Mouse (Mus musculus) left cerebral cortex, postnatal 14 days (tissue): ENCODE data around the gene Aldh3b2. TPM values are rescaled to one million over a fixed set of nuclear protein-coding genes. Genes with fewer than 3 reads are reported as not detected.
A peak's percentile ranks its signal among the peaks of the same experiment; 100 is the strongest.

Experiments used
- DNase-seq, 2 experiments: peaks; one replicate each; pipeline ENCODE4 v3.0.0; 2021 to 2022; ENCODE audit warnings: low spot score in 2 of 2, mixed read lengths in 1 of 2
- intact Hi-C: fragments of 180-260 bp; cut with DNase I; formaldehyde crosslinking; loops from one replicate; pipeline ENCODE4 v1.15.1; 2025
- long read RNA-seq, 2 experiments: library from polyadenylated mRNA; stranded (forward); transcript quantifications; one replicate each; pipeline ENCODE4 v2.0.0; 2021
- total RNA-seq, 2 experiments: library from RNA; stranded (reverse); gene quantifications; 2 replicates each; pipeline ENCODE4 v1.2.3; 2021

The Aldh3b2 gene
- total RNA-seq: 1 to 10 TPM; 1.8 to 2.4 TPM
- long read RNA-seq, experiment 1, partial matches to known transcripts: 4 of 4 reads
- long read RNA-seq, experiment 1, other reads (novel, unspliced or antisense): 0 of 4 reads
- long read RNA-seq, experiment 2, partial matches to known transcripts: 1 of 1 reads
- long read RNA-seq, experiment 2, other reads (novel, unspliced or antisense): 0 of 1 reads

DNA sequence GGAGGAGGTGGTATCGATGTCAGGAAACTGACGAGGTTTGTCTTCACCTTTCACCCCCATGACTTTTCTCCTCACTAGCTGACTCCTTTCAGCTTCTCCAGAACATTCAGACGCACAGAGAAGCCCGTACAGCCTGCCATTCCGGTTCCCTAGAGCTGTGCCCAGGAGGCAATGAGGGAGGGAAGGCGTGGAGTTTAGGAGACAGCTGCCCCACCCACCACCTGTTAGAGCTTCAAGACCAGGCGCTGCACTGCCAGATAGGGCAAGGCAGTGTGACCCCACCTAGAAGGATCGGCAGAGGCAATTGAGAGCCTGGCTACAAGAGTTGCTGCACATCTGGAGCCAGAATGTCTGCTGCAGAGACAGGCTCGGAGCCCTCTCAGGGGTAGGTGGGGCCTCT, at the start of gene Aldh3b2:
Gene Aldh3b2, plus strand, starts transcription at position 100 of the 400 bp plus-strand sequence.
- DNase-seq: no peak
- intact Hi-C loops: no loop called here

- intact Hi-C loops: no loop called here
- no peak for DNase-seq
Observed at GRCm38 (mm10) chr19:3922661-3923371, 49.3 kb upstream of the Aldh3b2 start.

GRCm38 (mm10) chr19:3923586-3923985, 48.5 kb upstream of the Aldh3b2 start:
- intact Hi-C loops: no loop called here
- DNase-seq: no peak

GRCm38 (mm10) chr19:3924190-3924589, 47.9 kb upstream of the Aldh3b2 start:
- no peak for DNase-seq
- intact Hi-C loops: no loop called here

GRCm38 (mm10) chr19:3924868-3925267, 47.3 kb upstream of the Aldh3b2 start:
- intact Hi-C loops: no loop called here
- DNase-seq: no peak

- intact Hi-C loops: no loop called here
- no peak for DNase-seq
Observed at GRCm38 (mm10) chr19:3925859-3926258, 46.3 kb upstream of the Aldh3b2 start.

- no peak for DNase-seq
- intact Hi-C loops: no loop called here
Observed at GRCm38 (mm10) chr19:3926279-3926678, 45.8 kb upstream of the Aldh3b2 start.

DNA sequence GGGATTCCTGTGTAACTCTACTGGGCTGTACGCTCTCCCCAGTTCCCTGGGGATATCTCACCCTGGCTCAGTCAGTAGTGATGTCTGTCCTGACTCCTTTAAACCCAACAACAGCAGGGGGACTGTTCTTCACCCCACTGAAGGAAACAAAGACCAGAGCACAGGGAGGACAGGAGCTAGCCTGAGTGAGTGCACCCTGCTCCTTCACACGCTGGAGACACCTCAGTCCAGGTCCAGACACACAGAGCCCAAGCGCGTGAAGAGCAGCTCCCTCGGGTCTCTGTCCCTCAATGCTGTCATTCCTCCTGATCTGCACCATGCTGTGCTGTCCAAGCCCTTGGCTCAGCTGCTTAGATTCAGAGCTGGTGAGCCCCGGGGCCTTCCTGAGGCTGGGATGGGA, 45.4 kb upstream of the Aldh3b2 start:
- DNase-seq: no peak
- intact Hi-C loops: no loop called here

- intact Hi-C loops: no loop called here
- no peak for DNase-seq
Observed at GRCm38 (mm10) chr19:3927989-3928388, 44.1 kb upstream of the Aldh3b2 start.

- DNase-seq: no peak
- intact Hi-C loops: no loop called here
Observed at GRCm38 (mm10) chr19:3928779-3929178, 43.3 kb upstream of the Aldh3b2 start.

DNA sequence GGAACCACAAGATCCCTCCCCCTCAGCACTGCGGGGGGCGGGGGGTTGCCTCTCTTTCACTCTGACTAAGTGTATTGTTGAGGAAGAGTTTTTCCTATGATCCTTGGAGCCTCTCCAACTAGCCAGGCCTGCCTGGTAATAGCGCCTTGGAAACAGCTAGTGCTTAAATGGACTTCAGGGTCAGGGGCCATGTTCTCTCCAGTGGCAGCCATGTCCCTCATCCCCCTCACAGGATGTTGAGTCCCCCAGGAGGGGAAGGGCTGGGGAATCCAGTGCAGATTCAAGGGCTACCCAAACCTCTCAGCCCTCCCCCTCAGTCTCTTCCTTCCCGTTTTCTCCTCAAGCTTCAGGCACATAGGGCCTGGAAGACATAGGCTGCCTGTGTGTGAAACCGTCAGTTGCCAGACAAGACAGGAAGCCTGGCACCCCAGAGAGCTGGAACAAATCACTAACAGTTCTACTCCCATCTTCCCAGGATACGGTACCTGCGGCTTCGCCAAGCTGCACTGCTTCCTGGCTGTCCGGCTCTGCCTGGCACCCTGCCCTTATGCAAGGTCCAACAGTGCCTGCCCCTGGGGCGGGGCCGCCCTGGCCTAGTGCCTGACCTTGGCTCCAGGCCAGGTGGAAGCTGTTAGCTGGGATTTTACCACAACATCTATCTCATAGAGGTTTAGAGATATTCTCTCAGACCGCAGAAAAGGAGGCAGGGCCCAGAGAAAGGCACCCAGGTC, 42.8 kb upstream of the Aldh3b2 start, which contains the start of gene Aldh3b1:
Gene Aldh3b1, minus strand, starts transcription at position 598 of the 731 bp plus-strand sequence.
- DNase-seq: peak; percentile 61 to 63
- intact Hi-C loops: no loop called here

DNA sequence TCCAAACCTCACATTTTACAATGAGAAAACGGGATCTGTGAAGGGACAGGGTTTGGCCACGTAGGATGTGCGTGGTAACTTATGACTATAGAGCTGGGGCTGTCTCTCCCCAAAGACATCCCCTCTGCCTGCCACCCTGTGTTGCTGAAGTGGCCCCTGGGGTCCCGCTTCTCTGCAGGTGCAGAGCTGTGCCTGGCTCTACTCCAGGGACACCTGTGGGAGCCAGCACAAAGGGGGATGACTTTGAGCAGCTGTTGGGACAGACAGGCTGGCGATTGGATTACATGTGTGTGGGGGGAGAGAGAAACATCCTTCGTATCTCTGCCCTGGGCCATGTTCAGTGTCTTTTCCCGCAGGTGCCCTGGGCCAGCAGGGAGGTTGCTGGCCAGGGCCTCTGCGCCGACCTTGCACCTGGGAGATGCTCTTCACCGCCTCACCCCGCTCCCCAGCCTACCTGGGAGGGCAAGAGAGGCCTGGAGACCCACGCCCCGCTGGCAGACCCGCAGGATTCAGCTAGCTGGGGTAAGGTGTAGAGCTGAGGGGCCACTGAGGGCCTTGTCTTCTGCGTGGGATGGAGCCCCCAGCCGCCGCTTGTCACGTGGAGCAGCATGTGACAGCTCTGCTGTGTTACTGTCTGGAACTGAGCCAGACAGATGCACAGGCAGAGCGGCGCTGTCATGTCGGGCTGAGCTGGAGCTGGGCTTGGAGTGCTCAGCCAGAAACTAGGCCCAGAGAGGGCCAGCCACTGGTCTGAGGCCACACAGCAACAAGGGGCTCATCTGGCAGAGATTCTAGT, 41.7 kb upstream of the Aldh3b2 start:
- DNase-seq: no peak
- intact Hi-C loops: no loop called here

DNA sequence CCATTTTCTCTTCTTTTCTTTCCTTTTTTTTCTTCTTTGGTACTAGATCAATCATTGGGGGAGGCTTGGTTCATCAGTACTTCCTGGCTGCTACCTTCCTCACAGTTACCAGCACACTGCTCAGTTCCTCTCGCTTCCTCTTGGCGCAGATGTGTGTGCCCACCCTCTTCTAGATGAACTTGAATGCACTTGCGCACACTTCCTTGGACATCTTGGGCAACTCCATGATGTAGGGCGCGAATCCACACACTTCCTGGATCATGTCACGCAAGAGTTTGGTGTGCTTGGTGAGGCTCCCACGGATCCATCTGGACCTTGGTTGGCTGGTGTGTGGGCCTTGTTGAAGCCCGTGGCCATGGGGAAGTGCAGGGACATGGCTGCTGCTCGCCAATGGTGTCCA, 40.4 kb upstream of the Aldh3b2 start:
- intact Hi-C loops: no loop called here
- no peak for DNase-seq

DNA sequence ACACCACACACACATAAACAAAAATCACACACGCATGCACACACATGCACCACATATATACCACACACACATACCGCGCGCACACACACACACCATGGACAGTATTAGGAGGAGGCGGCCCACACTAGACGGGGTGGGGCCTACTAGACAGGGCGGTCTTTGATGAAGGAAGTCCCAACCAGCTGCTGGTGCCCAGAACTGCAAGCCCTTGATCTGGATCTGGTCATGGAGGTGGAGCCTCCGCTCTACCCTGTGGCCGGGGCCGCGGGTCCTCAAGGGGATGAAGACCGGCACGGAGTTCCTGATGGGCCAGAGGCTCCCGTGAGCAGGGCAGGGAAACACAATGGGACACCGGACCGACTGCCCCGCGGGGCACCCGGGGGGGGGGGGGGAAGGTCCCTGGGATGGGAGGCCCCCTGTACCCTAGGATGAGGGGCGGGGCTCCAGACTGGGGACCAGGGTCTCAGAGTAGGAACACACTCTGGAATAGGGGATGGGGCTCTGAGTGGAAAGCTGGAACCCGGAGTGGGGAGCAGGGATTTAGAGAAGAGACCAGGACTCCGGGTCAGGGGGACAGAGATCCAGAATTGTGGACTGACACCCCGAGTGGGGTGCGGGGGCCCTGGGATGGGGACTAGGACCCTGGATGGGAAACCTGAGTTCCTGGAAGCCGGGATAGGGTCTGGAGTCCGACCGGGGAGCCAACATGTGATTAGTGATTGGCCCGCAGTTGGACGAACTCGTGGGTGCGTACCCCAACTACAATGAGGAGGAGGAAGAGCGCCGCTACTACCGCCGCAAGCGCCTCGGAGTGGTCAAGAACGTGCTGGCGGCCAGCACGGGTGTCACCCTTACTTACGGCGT, 36.9 kb upstream of the Aldh3b2 start, which contains the start of gene Unc93b1:
Gene Unc93b1, plus strand, starts transcription at position 155 of the 864 bp plus-strand sequence.
- DNase-seq: peak; percentile 31 to 52
- intact Hi-C loops: no loop called here

DNA sequence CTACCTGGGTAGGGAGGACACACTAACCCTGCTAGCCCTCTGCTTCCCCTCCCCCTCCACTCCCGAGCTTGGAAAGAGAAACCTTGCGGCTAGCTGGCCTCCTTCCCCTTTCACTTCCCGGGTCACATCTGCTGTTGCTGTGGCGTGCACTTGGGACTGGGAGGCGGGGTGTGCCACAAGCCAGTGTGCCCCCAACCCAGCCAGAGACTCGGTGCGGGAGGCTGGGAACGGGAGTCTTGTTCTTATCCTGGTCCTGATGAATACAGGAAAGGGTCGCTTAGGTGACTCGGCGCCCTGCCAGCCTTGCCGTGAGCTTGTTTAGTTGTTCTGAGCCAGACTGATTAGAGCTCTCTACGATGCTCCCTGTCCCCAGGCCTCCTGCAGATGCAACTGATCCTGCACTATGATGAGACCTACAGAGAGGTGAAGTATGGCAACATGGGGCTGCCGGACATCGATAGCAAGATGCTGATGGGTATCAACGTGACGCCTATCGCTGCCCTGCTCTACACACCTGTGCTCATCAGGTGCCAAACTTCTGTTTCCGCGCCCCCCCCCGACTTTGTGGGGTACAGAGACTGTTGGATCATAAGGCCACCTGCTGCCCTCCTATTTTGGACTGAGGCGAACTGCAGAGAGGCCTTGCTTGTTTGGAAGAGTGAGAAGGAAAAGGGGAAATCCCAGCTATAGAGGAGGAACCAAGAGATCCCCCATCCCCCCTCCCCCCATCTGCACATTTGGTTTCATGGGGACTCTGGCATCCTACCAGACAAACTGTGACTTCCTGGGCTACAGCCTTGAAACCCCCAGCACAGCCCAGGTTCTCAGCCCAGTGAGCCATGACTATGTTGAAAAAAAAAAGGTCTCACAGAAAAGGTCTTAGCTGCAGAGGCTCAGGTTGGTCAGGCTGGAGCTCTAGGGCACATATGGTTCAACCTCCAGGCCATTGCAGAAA, 36.0 kb upstream of the Aldh3b2 start:
- intact Hi-C loops: no loop called here
- DNase-seq: peak; percentile 40 to 50

DNA sequence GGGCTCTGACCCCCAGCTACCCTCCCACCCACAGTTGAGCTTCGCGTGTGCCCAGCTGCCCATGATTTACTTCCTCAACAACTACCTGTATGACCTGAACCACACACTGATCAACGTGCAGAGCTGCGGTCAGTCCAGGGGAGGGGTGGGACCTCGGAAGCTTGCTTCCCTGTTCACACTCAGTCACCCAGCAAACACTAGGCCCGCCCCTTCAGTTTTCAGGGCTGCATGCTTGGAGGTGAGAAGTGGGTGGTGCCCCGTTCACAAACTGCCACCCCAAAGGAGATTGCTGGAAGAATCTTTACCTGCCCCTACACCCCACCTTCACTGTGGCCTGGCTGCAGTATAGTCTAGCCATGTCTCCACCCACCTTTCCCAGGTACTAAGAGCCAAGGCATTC, 29.8 kb upstream of the Aldh3b2 start:
- DNase-seq: no peak
- intact Hi-C loops: no loop called here

DNA sequence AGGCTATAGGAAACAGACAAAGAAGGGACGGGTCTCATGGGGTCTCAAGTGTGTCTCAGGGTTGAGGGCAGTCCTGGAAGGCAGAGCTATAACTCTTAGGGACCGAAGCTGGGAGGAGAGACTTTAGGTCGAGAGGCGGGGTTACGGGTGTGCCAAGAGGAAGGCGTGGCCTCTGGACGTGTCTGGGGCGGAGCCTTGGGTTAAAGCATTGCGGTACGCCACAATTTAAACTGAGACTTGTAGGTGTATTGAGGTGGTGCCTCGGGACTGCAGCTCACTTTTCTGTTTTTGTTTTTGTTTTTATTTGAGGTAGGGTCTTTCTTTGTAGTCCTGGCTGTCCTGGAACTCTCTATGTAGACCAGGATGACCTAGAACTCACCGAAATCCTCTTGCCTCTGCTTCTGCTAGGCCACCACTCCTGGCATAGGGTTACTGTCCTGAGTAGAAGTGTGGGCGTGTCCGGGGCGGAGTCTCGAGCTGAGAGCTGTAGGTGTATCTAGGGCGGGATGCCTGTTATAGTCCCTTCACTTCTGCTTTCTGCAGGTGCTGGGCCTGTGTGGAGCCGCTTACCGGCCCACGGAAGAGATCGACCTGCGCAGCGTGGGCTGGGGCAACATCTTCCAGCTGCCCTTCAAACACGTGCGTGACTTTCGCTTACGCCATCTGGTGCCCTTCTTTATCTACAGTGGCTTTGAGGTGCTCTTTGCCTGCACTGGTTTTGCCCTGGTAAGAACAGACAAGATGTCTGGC, 29.0 kb upstream of the Aldh3b2 start:
- DNase-seq: no peak
- intact Hi-C loops: no loop called here
